ENCODE assay signal across 17 mouse cellular contexts in genomic region chr15:6320501-6320900, GRCm38 (mm10).
"Had no signal": no experiment of that assay in that cellular context is flagged by ENCODE, and none has a peak within 500 bp of the region (broad histone marks: within the 10 kb centered on the region; RNA-seq: fewer than 3 reads in every experiment).

No protein-coding gene starts in this region.

- DNase-seq: kidney, adult 18-20 months; liver; liver, embryonic 13.5 days; liver, postnatal 0 days; lung, postnatal 14 days; right cerebral cortex, adult 18-20 months; right cerebral cortex, postnatal 25 days; thymus, adult 18-20 months; thymus, postnatal 14 days had no signal

- ATAC-seq: intestine, embryonic 15.5 days; liver, postnatal 0 days; midbrain, embryonic 16.5 days had no signal

- H3K27ac ChIP-seq: intestine, embryonic 15.5 days; left cerebral cortex, adult 2 months; liver, embryonic 13.5 days; lung, embryonic 15.5 days; macrophage; midbrain, embryonic 12.5 days; neural tube, embryonic 13.5 days had no signal

- H3K9ac ChIP-seq: intestine, embryonic 15.5 days; liver, embryonic 13.5 days; liver, postnatal 0 days; lung, embryonic 15.5 days; midbrain, embryonic 12.5 days; neural tube, embryonic 13.5 days had no signal

- H3K4me3 ChIP-seq: intestine, embryonic 15.5 days; left cerebral cortex, adult 2 months; liver, embryonic 13.5 days; lung, embryonic 15.5 days; megakaryocyte, embryonic 14.5 days; midbrain, embryonic 12.5 days; neural tube, embryonic 13.5 days had no signal

- H3K27me3 ChIP-seq: intestine, embryonic 15.5 days; liver, embryonic 13.5 days; lung, embryonic 15.5 days; megakaryocyte, embryonic 14.5 days; midbrain, embryonic 12.5 days; neural tube, embryonic 13.5 days had no signal

- H3K9me3 ChIP-seq: intestine, embryonic 15.5 days; liver, embryonic 13.5 days; lung, embryonic 15.5 days; megakaryocyte, embryonic 14.5 days; midbrain, embryonic 12.5 days; neural tube, embryonic 13.5 days had no signal

- H3K4me2 ChIP-seq: intestine, embryonic 15.5 days; liver, embryonic 13.5 days; lung, embryonic 15.5 days; midbrain, embryonic 12.5 days; neural tube, embryonic 13.5 days had no signal

- H3K4me1 ChIP-seq: intestine, embryonic 15.5 days; liver, embryonic 13.5 days; megakaryocyte, embryonic 14.5 days; midbrain, embryonic 12.5 days; neural tube, embryonic 13.5 days had no signal

- H3K36me3 ChIP-seq: intestine, embryonic 15.5 days; liver, embryonic 13.5 days; lung, embryonic 15.5 days; midbrain, embryonic 12.5 days; neural tube, embryonic 13.5 days had no signal
